Mouse (Mus musculus) urinary bladder, adult 2 months (tissue): ENCODE results near the gene Dnase1l1. TPM values are rescaled to one million over a fixed set of nuclear protein-coding genes. Genes with fewer than 3 reads are reported as not detected.

Experiments used
- DNase-seq: peaks from one replicate; pipeline ENCODE4 v3.0.0; 2022; ENCODE audit warnings: low spot score
- polyA plus RNA-seq: library from polyadenylated mRNA; depleted of rRNA; stranded (reverse); fragments of >200 nt; gene quantifications from 2 replicates; pipeline ENCODE4 v1.2.3, GENCODE M21; 2012; rRNA removed

Gene Dnase1l1
- polyA plus RNA-seq, 1 experiment = 44.7 TPM

DNA sequence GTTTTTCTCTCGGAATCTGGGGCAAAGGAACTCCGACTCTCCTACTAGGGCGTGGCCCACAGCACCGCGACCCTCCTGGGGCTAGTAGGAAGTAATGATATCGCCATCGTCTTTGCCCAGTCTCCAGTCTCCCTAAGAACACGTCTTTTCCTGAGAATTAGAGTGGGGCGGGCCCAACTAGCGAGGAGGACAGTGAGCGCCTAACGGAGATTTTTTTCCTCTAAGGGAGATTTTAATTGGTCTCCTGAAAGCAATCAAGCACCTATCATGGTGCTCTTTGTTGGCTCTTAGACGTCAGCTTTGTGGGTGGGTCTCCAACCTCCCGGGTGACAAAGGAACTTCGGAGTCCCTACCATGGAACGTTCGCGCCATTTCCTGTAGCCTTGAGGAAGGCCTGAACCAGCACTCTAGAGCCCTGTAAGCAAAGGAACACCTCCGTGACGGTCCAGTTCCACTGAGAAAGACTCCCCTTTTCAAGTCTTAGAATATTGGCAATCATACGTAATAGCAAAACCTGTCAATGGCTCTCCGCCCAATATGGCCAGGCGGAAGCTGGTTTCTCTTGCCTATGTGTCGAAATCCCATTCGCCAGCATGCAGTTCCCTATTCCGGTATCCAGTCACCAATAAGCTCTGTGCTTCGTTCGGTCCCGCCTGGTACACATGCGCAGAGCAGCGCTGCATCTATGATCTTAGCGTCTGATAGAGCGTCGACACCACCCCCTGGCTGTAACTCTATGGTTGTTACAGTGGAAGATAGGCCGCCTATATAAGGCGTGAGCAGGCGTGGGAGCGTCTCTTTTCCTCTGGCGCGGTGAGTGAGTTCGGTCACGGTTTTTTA lies 11.9 kb downstream of the Dnase1l1 start, which contains the start of gene Rpl10:
Gene Rpl10 (plus strand): TSS at position 751 of the 840 bp plus-strand sequence.
- DNase-seq = peak; percentile 66

DNA sequence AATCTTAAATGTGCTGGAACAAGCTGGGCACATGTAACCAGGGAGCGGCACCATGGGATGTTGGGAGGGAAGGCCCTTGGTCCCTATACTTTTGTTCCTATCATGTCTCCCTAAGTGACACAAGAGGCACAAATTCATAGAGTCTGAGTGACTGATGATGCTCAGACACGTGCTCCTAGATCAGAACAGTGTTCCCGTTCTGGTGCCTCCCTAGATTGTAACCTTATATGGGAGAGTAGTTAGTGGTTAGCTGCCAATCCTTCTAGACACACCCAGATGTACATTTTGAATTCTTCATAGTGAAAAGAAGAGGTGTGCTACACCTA lies 12.4 kb downstream of the Dnase1l1 start:
- DNase-seq = no peak

DNA sequence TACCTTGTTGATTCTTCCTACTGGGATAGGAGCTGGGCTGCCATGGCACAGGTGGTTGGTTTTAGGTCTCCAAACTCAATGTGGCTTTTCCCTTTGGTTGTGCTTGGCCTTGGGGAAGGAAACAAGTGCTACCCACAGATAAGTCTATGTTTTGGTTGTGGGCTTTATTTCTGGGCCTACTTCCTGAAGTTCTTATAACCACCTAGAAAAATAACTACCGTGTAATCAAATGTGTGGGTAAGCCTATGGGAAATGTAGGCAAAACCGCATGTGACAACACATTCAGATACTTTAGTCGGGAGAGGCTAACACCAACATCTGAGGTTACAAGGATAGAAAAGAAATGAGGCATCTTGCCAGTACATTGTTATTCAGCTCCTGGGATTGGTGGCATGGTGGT lies 24.4 kb downstream of the Dnase1l1 start:
- DNase-seq = no peak

DNA sequence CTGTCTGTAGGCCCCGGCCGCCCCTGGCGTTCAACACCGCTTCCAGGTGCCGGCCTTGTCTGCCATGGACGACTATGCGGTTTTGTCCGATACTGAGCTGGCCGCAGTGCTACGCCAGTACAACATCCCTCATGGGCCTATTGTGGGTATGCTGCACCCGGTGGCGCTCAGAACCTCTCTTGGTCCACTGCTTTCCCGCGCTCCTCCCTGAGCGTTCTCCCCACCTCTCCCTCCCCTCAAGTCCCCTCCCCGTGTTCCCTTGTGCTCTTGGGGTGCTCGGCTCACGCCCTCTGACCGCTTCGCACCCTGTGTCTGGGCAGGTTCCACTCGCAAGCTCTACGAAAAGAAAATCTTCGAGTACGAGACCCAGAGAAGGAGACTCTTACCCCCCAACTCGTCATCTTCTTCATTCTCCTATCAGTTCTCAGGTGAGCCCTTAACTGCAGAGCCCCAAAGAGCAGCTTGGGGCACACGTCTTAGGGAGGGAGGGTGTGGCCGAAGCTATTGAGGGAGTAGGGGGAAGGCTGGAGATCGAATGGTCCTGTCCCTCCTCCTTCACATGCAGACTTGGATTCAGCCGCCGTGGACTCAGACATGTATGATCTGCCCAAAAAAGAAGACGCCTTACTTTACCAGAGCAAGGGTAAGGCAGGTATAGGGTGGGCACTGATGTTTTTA lies 27.1 kb downstream of the Dnase1l1 start:
- peak; percentile 44 for DNase-seq

DNA sequence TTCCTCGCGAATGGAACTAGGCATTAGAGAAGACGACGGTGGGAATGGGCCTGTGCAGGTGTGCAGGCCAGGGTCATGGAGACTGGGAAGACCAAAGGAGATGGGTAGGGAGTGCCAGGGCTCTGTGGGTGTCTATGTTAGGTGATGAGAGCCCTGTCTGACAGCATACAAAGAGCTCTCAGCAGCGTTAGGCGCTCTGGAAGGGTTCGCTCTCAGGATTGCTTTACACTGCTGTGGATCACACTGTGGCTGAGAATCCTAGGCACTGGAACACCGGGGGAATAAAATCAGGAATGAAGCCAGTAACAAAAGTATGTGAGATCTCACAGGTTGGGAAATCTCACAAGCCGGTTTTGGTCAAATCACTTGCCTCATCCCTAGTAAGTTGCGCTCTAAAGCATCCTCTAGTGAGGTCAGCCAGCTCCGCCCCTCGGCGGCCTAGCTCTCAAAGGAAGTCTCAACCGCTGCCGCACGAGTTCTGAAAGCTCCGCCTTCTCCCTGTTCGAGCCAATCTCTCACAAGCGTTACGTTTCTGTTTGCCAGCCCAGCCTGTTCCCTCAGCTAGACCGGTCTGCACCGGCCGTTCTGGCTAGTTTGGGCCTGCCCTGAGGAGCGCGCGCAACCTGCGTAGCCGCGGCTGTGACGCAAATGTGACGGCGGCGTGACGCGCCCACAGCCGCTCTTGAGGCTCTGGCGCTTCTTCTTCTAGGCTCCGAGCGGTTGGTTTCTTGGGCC lies 27.8 kb downstream of the Dnase1l1 start, which contains the start of gene Emd:
Gene Emd (plus strand): TSS at position 535 of the 735 bp plus-strand sequence.
- DNase-seq = peak; percentile 75

DNA sequence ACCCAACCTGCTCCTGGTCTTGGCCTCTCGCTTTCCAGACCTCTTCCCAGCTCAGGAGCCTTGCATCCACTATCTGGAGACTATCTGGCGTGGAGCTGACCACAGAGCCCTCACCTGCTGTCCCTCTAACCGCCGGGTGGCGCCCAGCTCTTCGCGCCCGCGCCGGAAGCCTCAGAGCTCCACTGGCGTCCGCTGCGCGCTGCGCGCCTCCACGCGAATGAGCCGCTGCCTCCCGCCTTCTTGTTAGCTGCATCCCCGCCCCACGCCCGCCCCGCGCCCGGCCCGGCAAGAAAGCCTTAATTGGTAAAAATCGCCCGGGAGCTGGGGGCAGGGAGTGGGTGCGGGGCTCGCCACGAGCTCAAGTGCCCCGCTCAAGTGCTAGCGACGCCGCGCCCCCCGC lies 32.5 kb downstream of the Dnase1l1 start, which contains the start of gene Flna:
Gene Flna (minus strand): TSS at position 206 of the 400 bp plus-strand sequence.
- DNase-seq = peak; percentile 60

DNA sequence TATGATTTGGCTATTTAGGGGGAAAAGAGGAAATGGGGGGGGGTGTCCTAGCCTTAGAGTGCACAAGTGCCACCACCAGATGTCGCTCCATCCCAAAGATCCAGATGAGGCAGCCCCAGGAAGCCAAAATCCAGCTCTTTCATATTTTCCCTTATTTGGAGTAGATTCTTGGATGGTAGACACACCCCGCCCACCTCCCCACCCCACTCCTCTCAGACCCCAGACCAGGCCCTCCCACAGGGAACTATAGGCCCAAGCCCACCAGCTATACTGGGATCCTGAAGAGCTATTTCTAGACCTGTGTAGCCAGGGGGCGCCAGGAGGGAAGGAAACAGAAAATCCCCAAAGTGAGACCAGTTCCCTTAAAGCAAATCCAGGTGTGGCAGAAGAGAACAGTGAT lies 33.5 kb downstream of the Dnase1l1 start:
- DNase-seq = peak; percentile 36

DNA sequence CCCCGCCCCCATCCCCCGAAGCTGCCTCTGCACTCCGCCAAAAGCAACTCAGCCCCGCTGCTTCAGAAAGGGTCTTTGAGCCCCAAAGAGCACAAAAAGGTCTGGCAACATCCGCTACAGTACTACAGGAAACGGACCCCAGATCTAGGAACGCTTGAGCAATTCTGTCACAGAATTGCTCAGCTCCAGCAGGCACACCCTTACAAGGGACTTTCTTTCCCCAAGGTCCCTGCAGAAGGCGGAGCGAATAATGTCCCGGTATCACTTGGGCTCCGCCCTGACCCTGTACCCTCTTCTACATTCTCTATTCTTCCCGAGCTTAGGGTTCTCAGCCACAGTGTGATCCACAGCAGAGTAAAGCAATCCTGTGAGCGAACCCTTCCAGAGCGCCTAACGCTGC lies 35.4 kb downstream of the Dnase1l1 start:
- DNase-seq = no peak

DNA sequence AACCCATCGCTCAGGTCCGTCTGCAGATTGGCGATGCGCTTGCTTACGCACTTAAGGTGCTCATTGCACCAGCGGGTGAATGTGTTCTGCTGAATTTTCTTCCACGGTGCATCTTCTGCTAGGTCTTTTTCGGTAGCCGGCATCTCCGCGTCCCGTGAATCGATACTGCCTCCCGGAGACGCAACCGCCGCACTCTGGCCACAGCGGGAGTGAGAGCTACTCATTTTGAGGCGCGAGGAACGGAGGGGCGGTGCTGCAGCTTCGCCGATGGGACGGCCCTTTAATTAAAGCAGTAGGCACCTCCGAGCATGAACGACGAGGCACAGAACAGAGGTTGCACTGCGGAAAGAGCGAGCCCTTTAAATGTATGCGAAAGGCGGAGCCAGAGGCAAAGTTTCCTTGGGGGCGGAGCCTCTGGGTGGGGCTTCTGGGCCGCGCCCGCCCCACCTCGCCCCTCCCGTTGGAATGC lies 35.9 kb downstream of the Dnase1l1 start:
- peak; percentile 63 for DNase-seq

DNA sequence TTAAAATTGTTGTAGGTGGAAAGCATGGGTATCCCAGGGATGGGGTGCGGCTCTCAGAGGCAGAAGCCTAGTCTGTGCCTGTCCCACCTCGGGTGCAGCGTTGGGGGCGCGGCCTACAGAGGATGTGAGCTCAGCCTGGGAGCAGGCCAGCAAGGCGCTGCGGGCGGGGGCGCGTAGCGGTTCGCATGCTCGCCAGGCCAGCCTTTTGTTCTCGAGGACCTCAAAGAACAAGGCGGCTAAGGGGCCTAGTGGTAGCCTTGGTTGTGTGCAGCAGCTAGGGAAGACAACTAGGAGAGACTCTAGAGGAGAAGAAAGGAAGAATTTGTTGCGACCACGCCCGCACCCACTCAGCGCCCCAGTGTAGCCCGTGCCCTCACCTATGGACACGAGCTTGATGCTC lies 36.5 kb downstream of the Dnase1l1 start:
- no peak for DNase-seq

DNA sequence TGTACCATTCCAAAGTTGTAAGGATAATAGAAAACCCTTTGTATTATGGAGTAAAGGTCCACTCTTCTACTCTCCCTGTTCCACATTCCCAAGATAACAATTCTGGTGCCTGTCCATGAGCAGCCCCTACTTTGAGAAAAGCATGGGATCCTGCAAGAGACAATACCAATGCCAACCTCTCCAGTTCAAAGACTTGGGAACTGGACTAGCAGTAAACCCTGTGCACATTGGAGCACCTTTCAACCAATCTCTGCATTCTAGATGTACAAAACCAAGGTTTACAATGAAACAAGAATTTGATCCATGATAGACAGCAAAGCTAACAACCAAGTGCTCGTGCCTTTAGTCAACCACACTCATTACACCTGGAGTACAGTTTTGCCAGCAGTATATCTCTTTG lies 37.0 kb downstream of the Dnase1l1 start:
- no peak for DNase-seq

DNA sequence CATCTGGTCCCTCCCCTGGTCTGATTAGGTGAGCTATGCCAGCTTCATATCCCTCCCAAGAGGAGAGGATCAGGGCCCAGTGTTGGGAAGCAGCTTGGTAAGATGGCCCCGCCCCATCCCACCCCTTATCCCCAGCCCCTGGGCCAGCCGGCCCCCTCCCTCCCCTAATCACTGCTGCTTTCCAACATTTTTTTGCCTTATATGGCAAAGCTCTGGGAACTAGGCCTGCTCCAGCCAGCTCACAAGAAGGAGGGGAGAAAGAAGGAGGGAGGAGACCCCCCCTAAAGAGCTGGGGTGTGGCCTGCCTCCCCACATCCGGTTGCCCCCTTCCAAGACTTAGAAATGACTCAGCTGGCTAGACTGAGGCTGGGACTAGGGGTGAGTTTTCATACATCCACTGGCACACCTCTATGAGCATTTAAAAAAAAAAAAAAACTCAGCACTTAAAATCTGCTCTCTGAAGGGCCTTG lies 37.5 kb downstream of the Dnase1l1 start:
- DNase-seq = no peak

DNA sequence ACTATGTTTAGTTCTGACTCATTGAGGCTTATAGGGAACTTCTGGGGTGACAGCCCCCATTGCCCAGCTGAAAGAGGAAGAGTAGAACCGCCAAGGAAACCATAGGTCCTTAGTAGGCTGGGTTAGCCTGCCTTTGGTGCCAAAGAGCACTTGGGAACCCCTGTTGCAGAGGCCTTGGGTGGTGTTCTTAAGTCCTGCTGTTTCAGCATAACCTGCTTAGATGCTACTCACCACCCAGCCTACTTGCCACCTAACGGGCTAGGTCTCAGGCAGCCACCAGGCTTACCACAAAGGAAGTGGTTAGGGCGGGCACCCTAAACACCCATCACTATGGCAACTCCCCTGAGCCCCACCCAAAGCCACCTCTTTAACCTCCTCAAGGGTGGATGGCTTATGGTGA lies 38.3 kb downstream of the Dnase1l1 start:
- DNase-seq = no peak

DNA sequence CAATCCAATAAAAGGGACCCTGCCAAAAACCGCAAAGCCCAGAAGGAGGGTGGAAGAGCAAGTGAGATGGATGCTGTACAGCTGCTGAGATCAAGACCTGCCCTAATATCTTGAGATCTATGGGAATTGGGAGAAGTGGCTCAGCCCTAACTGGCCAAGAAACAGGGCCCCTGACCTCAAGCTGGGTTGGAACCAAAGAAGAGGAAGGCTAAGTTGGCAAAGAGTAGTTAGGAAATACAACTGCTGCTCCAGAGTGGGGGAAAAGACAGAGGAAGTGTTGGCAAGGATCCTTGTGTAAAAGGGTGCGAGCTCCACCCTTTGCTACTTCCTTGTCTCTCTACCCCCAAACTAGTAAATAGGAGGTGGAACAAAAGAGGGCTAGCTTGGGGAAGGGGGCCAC lies 38.7 kb downstream of the Dnase1l1 start:
- no peak for DNase-seq

DNA sequence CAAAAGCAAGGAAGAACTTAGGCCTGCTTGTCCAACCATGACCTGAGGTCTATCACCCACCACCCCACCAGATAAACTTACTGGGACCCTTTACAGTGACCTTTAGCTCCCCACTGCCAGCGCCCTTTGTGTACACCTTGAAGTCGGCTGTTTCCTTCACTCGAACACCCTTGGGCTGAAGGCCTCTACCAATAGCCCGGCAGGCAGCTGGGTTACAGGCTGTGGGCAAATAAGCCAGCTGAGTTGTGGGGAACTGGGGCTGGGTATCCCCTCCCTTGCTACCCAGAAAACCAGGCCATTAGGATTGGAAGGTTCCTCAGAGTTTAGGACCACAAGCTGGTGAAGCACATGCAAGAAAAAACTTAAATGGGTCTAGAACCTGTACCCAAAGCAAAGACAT lies 41.8 kb downstream of the Dnase1l1 start:
- no peak for DNase-seq

DNA sequence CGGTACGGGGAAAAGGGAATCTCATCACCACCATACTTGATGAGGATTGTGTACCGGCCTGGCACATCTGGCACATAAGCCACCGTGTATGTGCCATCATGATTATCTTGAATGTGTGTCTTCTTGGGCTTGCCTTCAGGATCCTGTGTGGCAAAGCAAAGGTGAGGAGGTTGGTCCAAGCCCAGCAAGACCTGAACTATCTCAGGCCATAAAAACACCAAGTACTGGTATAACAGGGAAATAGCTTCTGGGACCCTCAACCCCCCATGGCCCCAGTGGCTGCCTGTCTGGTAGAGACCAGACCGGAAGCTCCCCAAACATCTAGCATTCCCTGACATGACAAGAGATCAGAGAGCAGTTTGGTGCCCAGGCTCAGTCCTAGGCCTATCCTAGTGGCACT lies 48.9 kb downstream of the Dnase1l1 start:
- DNase-seq = peak; percentile 17

DNA sequence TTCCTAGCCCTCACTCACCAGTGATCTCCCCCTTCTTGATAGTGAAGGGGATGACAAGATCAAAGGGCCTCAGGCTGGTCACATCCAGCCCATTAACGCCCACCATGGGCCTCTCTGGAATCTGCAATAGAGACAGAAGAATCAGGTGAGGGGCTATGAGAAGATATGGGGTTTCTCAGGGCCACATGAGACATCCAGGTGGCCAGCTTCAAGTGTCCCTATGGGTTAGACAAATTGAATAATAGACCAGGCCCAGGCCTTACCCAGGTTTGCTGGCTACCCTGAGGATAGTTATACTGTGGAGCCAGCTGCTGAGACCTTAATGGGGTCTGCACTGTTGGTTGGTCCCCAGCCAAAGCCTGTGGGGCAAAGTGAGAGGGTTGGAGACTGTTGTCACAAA lies 52.1 kb downstream of the Dnase1l1 start:
- DNase-seq = no peak

Other genes starting within 250 kb of the Dnase1l1 start
- gene Opn1mw, start 154.9 kb downstream of the Dnase1l1 start, polyA plus RNA-seq = not detected in 2 replicates
- gene Mecp2, start 147.0 kb downstream of the Dnase1l1 start, polyA plus RNA-seq = 12.8 and 17.1 TPM in 2 replicates
- gene Tex28, start 114.5 kb downstream of the Dnase1l1 start, polyA plus RNA-seq = not detected in 2 replicates
- gene Tktl1, start 105.1 kb downstream of the Dnase1l1 start, polyA plus RNA-seq = 0.03 and 0.04 TPM in 2 replicates
- 5,313 and 5,579 TPM in 2 replicates for gene Flna, start 32.5 kb downstream of the Dnase1l1 start, polyA plus RNA-seq
- gene Emd, start 27.6 kb downstream of the Dnase1l1 start, polyA plus RNA-seq = 92.6 and 98.0 TPM in 2 replicates
- gene Rpl10, start 11.5 kb downstream of the Dnase1l1 start, polyA plus RNA-seq = 2,380 and 2,941 TPM in 2 replicates
- gene Taz, start 425 bp downstream of the Dnase1l1 start, polyA plus RNA-seq = 106 and 145 TPM in 2 replicates
- gene Atp6ap1, start 14.8 kb upstream of the Dnase1l1 start, polyA plus RNA-seq = 213 and 234 TPM in 2 replicates
- 251 and 365 TPM in 2 replicates for gene Gdi1, start 22.7 kb upstream of the Dnase1l1 start, polyA plus RNA-seq
- gene Fam50a, start 30.7 kb upstream of the Dnase1l1 start, polyA plus RNA-seq = 52.5 and 63.5 TPM in 2 replicates
- 16.4 and 17.9 TPM in 2 replicates for gene Plxna3, start 46.7 kb upstream of the Dnase1l1 start, polyA plus RNA-seq
- 67.1 and 87.5 TPM in 2 replicates for gene Lage3, start 71.3 kb upstream of the Dnase1l1 start, polyA plus RNA-seq
- 54.3 and 66.7 TPM in 2 replicates for gene Ubl4a, start 90.9 kb upstream of the Dnase1l1 start, polyA plus RNA-seq
- 14.1 and 18.0 TPM in 2 replicates for gene Slc10a3, start 91.0 kb upstream of the Dnase1l1 start, polyA plus RNA-seq
- gene Fam3a, start 110.9 kb upstream of the Dnase1l1 start, polyA plus RNA-seq = 38.3 and 40.6 TPM in 2 replicates
- 25.0 and 26.3 TPM in 2 replicates for gene Ikbkg, start 111.0 kb upstream of the Dnase1l1 start, polyA plus RNA-seq
- gene G6pdx, start 146.9 kb upstream of the Dnase1l1 start, polyA plus RNA-seq = 95.5 and 113 TPM in 2 replicates
- gene Gm6880, start 199.1 kb upstream of the Dnase1l1 start, polyA plus RNA-seq = not detected in 2 replicates